Mouse (Mus musculus) frontal cortex, postnatal 25 days (tissue): ENCODE measurements at regions not wholly inside any gene's neighbourhood (a gene's known extent, or its start where the extent isn't known, plus 50 kb on each side); places are given as distances from the start of the nearest gene placed in this dataset.
"Not testable (repeated sequence)": the region's sequence is repeated elsewhere in the genome, so short reads cannot be mapped to it uniquely, and the experiment has no call there.

Experiments
- DNase-seq, 2 experiments: peaks; one replicate each; pipeline ENCODE4 v3.0.0; 2022; ENCODE audit warnings: low spot score in 2 of 2

DNA sequence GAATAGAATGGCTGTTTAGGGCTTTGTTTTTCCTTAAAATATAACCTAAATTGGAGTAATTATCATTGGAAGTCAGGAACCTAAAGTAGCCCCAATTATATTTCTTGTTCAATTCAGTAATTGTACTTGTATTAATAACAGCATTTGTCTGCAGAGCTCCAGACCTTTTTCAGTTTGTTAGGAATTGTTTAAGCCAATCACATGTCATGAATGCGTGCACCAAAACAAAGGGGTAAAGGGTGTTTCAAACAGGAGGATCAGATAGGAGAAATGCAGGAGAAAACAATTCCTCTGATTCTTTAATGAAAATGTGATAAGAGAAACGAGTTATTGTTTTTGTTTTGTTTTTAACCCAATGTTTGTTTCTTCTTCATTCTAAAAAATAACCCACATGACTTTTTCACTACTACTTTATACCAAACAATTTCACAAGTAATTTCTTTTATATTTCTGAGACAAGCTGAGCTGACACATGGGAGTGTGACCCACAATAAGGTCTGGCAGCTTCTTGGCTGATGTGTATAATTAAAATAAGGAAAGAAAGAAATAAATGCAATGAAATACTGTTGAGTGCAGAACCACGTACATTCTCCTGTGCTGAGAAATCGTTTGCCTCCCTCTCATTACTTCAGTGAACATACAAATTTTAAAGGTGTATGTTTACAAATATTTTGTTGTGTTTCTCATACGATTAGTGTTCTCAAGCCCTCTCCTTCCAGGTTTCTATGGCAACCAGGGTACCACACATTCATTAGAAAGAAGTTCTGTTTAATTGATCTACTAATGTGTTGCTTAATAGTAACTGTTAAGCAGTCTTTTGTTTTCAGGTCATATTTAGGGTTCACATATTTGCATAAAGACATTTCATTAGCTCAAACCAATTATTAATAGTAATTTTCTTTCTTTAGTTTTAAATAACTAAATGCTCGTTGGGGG is 397.7 kb downstream of the Isl1 start:
- DNase-seq = no peak

DNA sequence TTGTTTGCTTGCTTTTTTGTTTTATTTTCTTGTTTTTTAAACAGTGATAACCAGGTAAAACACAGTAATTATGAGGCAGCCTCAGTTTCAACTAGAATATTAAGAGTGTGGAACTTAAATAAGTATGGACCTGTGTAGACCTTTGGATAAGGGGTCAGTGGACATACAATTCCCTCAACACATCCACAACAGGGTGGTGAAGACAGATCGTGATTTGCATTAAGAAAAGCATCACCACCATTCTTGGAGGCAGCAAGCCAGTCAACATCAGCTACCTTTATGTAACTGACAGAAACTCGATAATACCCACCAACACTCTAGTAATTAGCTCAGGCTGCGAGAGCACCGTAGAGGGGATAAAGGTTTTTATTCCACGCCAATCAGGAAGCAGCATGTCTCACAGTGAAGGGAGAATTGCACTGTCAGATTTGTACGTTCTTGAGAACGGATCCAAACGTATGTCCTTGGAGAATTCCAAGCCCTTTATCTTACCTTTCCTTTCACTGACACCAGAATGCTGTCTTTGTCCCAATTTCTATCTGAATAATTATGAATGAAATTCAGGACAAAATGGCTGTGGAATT is 398.5 kb downstream of the Isl1 start:
- no peak for DNase-seq

- DNase-seq = no peak
Measured at GRCm38 (mm10) chr13:115880616-115881015, 428.9 kb downstream of the Isl1 start.

GRCm38 (mm10) chr13:115860480-115860879 is 449.0 kb downstream of the Isl1 start:
- DNase-seq = no peak

DNA sequence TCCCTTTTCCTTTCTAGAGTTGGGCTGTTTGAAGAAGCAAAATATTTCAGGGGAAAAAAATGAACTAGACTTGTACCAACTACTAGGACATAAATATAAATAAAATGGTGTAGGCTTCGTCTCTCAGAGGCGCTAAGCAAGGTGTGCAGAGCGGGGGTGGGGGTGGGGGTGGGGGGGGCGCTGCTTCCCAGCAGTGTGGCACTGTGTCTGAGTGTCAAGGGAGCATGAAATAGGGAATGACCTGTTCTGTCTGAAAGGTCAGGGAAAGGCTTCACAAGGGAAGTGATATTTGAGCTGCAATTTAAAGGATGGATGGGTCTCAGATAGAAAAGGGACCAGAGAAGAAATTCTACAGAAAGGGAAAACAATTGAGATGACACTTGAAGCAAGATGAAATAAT is 452.9 kb downstream of the Isl1 start:
- DNase-seq = no peak

DNA sequence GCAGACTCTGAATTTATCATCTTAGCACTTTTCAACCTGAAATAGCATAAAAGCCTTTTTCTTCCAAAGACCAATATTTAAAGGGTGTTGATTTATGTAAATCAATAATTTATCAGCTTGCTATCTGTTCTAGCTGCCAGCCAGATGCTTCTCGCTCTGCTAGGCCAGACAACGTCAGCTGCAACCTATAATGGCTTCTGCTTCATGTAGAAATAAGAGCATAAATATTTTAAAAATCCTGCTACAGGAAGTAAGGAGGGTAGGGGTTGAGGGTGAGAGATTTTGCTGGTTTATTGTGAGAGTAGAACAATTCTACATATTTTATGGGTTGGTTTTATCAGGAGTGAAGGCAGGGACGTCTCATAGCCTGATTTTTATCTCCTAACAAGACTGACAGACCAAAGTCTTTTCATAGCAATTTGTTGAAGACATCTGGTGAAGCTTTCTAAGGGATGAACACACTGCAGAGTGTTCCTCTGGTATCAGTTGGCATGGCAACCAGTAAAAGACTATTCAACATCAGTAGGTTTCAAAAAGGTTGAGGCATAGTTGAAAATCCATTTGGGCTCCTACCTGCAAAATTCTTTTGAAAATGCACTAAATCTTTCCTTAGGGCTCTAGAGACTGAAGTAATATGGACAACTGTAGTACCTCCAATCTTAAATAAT is 456.7 kb downstream of the Isl1 start:
- DNase-seq = no peak

GRCm38 (mm10) chr13:115843121-115843520 is 466.4 kb downstream of the Isl1 start:
- DNase-seq = no peak

DNA sequence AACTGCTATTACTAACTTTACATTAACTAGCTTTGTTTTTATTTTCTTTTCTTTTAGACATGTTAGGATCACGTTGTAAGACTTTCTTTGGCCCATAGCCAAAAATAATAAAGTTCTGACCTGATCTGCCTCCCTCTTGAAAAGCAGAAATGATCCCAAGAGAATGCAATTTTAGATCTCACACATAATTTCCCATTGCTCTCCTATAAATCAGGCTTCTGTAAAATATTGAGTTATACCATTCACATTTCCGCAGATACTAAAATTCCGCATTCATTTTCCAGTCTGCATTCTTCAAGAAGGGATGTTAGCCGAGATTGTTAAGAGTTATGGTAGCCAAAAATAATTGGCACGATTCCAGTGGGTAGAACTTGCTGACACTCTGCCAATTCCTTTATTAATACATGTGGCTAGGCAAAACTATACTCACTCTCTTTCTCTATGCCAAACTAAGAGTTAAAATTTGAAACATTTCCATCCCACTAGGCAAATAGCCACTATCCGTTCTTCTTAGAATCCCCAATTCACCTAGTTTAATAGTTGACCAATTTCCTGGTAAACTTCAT is 473.2 kb downstream of the Isl1 start:
- DNase-seq = no peak

GRCm38 (mm10) chr13:115825191-115825590 is 484.3 kb downstream of the Isl1 start:
- no peak for DNase-seq

GRCm38 (mm10) chr13:115822527-115822926 is 487.0 kb downstream of the Isl1 start:
- DNase-seq = no peak

DNA sequence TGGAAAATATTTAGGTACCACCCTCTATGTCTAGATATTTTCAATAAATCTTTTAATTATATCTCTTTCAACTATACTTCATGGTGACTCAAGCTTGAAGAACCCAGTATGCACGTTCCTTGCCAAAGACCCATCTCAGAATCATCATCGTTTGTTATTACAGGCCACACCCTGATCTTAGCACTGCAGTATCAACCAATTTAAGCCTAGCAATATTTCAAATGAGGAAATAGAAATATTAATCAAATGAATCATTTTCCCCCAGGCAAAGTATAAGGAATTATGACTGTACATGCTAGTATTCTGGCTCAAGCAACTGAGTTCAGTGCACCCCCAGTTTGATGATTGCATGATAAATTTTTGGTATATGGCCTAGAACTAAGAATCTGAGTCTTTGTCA is 495.3 kb downstream of the Isl1 start:
- no peak for DNase-seq

DNA sequence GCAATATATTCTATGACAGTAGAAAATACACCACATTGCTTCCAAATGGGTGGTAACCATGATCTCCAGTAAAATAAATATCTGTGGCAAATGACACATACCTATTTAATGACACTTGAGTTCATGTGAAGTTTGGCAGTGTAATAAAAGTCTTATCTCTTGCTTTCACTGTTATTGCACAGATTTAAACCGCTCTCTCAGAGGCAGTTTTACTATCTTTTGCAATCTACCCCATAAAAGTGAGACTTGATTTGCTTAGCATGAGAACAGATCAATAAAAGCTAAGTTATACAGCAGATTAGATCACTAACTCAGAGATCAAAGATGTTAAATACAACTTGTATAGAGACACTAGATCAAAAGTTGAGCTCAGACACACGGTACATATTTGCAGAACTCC is 510.2 kb downstream of the Isl1 start:
- DNase-seq = no peak

GRCm38 (mm10) chr13:115751271-115751670 is 558.2 kb downstream of the Isl1 start:
- DNase-seq = no peak

- DNase-seq = not testable (repeated sequence)
Measured at GRCm38 (mm10) chr13:115742080-115742479, 567.4 kb downstream of the Isl1 start.

DNA sequence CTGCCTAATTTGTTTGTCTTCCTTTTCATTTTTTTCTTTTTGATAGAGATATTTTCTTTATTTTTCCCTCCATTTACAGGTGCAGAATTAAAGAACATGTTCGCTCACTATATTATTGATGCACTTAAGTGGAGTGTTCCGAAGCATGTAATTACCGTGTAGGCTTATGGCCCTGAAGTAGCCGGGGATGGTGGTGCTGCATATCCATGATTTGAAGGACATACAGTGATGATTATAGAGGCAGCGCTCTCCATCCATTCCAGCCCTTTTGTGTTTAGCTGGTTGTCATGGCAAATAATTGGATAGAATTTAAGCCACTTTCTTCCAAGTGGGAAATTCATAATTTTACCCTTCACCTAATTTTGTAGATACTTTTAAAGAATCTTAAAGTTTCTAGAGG is 581.5 kb downstream of the Isl1 start:
- no peak for DNase-seq

DNA sequence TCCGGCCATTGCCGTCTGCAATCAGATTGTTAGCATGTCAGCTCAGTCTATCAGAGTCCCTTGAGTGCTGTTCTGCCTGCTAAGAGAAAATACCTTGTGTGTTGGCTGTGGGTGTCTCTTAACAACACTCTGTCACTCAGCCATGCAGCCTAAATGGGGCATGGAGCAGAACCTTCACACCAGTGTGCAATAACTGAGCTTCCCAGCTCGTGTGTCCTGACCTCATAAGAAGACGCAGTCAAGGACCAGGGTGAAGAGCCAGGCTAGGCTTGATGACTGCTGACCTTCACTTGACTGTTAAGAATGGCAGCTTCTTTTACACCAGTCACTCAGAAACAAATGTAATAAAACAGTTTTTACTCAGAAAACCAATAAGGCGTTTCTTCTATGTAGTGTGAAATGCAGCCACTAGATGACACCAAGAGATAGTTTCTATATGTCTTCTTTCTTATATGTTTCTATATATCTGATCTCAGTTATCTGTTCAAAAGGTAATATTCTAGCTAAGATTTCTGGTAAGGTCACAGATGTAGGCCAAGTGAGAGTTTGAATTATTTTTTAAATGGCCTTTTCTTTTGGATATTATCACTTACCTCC is 584.0 kb downstream of the Isl1 start:
- DNase-seq = no peak

DNA sequence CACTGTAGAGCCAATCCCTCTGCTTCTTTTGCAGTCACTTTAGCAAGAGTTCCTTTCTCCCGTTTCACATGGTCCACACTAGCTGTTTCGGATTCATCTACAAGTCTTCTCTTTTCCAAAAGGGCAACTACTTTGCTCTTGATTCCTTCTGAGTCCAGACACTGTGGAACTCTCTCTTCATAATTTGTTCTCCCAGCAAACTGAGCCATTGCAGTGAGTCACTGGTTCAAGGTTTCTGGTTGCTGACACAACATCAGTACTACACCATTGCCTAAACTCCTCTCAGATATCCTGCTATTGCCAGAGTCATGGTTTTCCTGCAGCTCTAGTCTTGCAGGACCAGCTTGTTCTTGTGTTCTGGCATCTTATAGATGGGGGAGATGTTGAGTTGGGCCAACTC is 590.2 kb downstream of the Isl1 start:
- no peak for DNase-seq

DNA sequence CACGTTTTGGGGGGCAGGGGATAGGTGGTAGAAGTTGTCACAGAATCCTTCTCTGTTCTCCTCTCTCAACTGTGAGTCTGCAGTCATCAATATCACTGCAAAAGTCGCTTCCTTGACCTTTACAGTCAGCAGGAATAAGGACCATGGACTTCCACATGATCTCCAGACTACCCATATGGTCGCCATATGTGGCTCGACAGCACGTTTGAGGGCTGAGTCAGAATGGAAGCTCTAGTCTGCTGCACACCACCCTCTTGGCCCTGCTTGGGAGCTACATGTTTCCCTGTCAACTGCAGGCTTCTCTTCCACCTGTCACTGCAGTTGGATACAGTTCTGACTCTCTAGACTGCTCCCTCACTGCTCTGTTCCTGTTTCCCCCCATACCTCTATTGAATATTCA is 590.6 kb downstream of the Isl1 start:
- DNase-seq = no peak

GRCm38 (mm10) chr13:115696197-115696596 is 594.4 kb upstream of the Itga1 start:
- no peak for DNase-seq

GRCm38 (mm10) chr13:115687426-115687825 is 585.7 kb upstream of the Itga1 start:
- no peak for DNase-seq

GRCm38 (mm10) chr13:115679591-115679990 is 577.8 kb upstream of the Itga1 start:
- no peak for DNase-seq

- no peak for DNase-seq
Measured at GRCm38 (mm10) chr13:115676836-115677235, 575.1 kb upstream of the Itga1 start.
